Mouse (Mus musculus) intestine, embryonic 16.5 days (tissue): Measurements from ENCODE around the gene Psmb9. TPM values are rescaled to one million over a fixed set of nuclear protein-coding genes. Genes with fewer than 3 reads are reported as not detected.
"Not testable (repeated sequence)": the region's sequence is repeated elsewhere in the genome, so short reads cannot be mapped to it uniquely, and the experiment has no call there.

ENCODE experiments used
- ATAC-seq: fragments of 200-750 bp; cut with Nextera tagmentation; 2 replicates; pipeline ENCODE4 v1.8.0; 2017; ENCODE audit warnings: moderate TSS enrichment, moderate library complexity
- H3K27ac ChIP-seq: fragments of 300-500 bp; sonication (generic); 2 replicates; pipeline ENCODE4 v1.5.1; 2014; ENCODE audit warnings: mild to moderate bottlenecking, low read length
- H3K27me3 ChIP-seq: fragments of 300-500 bp; sonication (generic); replicated peaks from 2 replicates; pipeline ENCODE4 v1.6.1; 2014; ENCODE audit warnings: low read length, control low read depth, mixed read lengths; ENCODE audit not compliant: control insufficient read depth, insufficient read depth
- H3K36me3 ChIP-seq: fragments of 300-500 bp; sonication (generic); 2 replicates; pipeline ENCODE4 v1.6.1; 2014; ENCODE audit warnings: low read length, control low read depth; ENCODE audit not compliant: control insufficient read depth, insufficient read depth
- H3K4me1 ChIP-seq: fragments of 300-500 bp; sonication (generic); 2 replicates; pipeline ENCODE4 v1.6.1; 2014; ENCODE audit warnings: low read length, control low read depth, mixed read lengths; ENCODE audit not compliant: control insufficient read depth, insufficient read depth
- H3K4me2 ChIP-seq: fragments of 300-500 bp; sonication (generic); 2 replicates; pipeline ENCODE4 v1.6.1; 2014; ENCODE audit warnings: low read depth, low read length, control low read depth
- H3K4me3 ChIP-seq: fragments of 300-500 bp; sonication (generic); 2 replicates; pipeline ENCODE4 v1.5.1; 2014; ENCODE audit warnings: mild to moderate bottlenecking, low read length
- H3K9ac ChIP-seq: fragments of 300-500 bp; sonication (generic); 2 replicates; pipeline ENCODE4 v1.6.1; 2014; ENCODE audit warnings: low read depth, low read length
- H3K9me3 ChIP-seq: fragments of 300-500 bp; sonication (generic); 2 replicates; pipeline ENCODE4 v1.6.1; 2016; ENCODE audit warnings: low read length, control low read depth; ENCODE audit not compliant: control insufficient read depth
- WGBS: fragments of 180-500 bp; shearing (Covaris S2); extraction: QIAGEN DNeasy Blood & Tissue Kit; methylation state at CpG from one replicate; pipeline ENCODE4 v1.1.7; 2014; 5-methylcytosine and 5-hydroxymethylcytosine counted together
- polyA plus RNA-seq: library from polyadenylated mRNA; unstranded; fragments of >200 nt; fragmentation: Nextera tagmentation; extraction: Ambion mirVana; gene quantifications from 2 replicates; pipeline ENCODE4 v1.2.1, GENCODE M21; 2015

The Psmb9 gene
- polyA plus RNA-seq = 13.4 and 15.3 TPM in 2 replicates

DNA sequence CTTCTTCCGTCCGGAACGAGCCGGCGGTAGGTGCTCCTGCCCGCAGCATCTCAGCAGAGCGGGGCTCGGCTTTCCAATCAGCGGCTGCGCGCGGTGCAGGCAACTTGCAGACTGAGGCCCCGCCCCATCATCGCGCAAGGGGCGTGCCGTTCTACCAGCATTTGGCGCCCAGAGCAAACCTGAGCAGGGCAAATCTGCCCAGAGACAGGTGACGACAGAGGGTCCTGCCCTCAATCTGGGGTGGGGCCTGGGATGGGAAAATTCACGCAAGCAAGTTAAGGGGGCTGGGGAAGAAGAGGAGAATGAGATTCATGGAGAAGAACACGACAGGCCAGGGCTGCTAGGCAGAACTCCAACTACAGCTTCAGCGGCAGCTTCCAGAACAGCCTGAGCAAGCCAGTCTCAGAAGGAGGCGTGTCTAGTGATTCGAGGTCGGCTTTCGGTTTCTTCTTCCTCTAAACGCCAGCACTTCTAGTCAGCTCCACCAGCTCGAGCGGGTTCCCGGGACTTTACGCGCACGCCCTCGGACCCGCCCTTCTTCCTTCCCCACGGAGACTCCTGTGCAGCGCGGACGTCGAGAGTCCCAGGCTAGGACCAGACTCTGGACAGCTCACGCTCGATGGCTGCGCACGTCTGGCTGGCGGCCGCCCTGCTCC is at the start of gene Psmb9, which contains the start of gene Tap1:
Gene Psmb9, minus strand, starts transcription at position 504 of the 656 bp plus-strand sequence.
Gene Tap1, plus strand, starts transcription at position 293 of the 656 bp plus-strand sequence.
- Histone ChIP-seq H3K27me3 (no peaks in the 10 kb centered on the region; the same call in 1 of the 2 replicates), H3K4me2 (peak within 1 kb of the TSS; percentile 97), H3K36me3 (no peaks in the 10 kb centered on the region), H3K27ac (peak within 1 kb of the TSS; percentile 78), H3K4me3 (peak within 1 kb of the TSS; percentile 62), H3K4me1 (peaks cover 13% of the 10 kb centered on the region), H3K9ac (peak within 1 kb of the TSS; percentile 78), H3K9me3 (no peaks in the 10 kb centered on the region)
- ATAC-seq = peak; percentile 98
- under 1% methylated on average over 46 of the region's 46 CpGs for WGBS

DNA sequence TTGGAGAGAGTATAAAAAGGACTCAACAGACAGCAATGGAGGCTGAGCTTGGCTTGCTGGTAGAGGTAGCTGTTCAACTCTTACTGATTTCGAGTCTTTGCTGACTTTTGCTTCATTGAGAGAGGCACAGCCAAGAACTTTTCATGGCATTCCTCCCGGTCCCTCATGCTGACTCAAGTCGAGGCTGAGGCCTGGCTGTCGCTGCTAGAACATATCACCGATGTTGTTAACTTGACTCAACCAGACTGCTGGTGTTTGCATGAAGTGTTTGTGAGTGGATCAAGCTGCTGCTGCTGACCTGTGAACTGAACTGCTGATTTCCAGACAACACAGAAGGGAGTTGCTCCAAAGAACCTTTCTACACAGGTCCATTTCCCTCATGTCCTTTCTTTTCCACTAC is 49.1 kb upstream of the Psmb9 start:
- ATAC-seq = no peak
- Histone ChIP-seq H3K27ac (no peak overlapping the region), H3K9me3 (peaks cover 1% of the 10 kb centered on the region; the same call in 1 of the 2 replicates), H3K4me2 (no peak overlapping the region), H3K36me3 (no peaks in the 10 kb centered on the region), H3K27me3 (no peaks in the 10 kb centered on the region), H3K4me3 (no peak overlapping the region), H3K4me1 (no peaks in the 10 kb centered on the region), H3K9ac (no peak overlapping the region)
- WGBS = 78% methylated on average over 5 of the region's 5 CpGs

GRCm38 (mm10) chr17:34234926-34235325 is 47.4 kb upstream of the Psmb9 start:
- Histone ChIP-seq H3K27ac (no peak overlapping the region), H3K4me1 (no peaks in the 10 kb centered on the region), H3K4me3 (no peak overlapping the region), H3K9me3 (no peaks in the 10 kb centered on the region), H3K36me3 (no peaks in the 10 kb centered on the region), H3K27me3 (no peaks in the 10 kb centered on the region), H3K4me2 (no peak overlapping the region), H3K9ac (no peak overlapping the region)
- WGBS = 42% methylated on average over 9 of the region's 9 CpGs
- ATAC-seq = 0 out of 2 replicates have a peak, but pooled peaks have one; percentile 52

GRCm38 (mm10) chr17:34232021-34232420 is 44.5 kb upstream of the Psmb9 start:
- H3K9ac ChIP-seq, H3K4me1 ChIP-seq, H3K4me3 ChIP-seq, H3K36me3 ChIP-seq, H3K4me2 ChIP-seq, H3K9me3 ChIP-seq, H3K27me3 ChIP-seq, ATAC-seq, H3K27ac ChIP-seq: not testable (repeated sequence)
- 97% methylated on average over 5 of the region's 7 CpGs for WGBS

GRCm38 (mm10) chr17:34230971-34231370 is 43.4 kb upstream of the Psmb9 start:
- ATAC-seq, H3K36me3 ChIP-seq, H3K9ac ChIP-seq, H3K4me2 ChIP-seq, H3K4me3 ChIP-seq, H3K27ac ChIP-seq, H3K27me3 ChIP-seq, H3K4me1 ChIP-seq, H3K9me3 ChIP-seq: not testable (repeated sequence)
- WGBS = 94% methylated on average over 6 of the region's 9 CpGs

DNA sequence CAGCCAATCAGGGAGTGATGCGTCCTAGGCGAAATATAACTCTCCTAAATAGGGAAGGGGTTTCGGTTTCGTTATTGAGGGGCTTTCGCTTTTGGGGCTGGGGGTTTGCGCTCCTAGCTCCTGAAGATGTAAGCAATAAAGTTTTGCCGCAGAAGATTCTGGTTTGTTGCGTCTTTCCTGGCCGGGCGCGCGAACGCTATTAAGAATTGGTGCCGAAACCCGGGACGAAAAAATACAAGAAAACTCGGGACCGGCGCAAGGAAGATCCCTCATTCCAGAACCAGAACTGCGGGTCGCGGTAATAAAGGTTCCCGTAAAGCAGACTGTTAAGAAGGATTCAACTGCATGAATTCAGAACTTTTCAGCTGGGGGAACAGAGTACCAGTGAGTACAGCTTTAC is 38.3 kb upstream of the Psmb9 start:
- H3K4me1 ChIP-seq, H3K36me3 ChIP-seq, H3K4me2 ChIP-seq, H3K27ac ChIP-seq, H3K4me3 ChIP-seq, H3K9ac ChIP-seq, ATAC-seq, H3K27me3 ChIP-seq, H3K9me3 ChIP-seq: not testable (repeated sequence)
- 97% methylated on average over 13 of the region's 23 CpGs for WGBS

DNA sequence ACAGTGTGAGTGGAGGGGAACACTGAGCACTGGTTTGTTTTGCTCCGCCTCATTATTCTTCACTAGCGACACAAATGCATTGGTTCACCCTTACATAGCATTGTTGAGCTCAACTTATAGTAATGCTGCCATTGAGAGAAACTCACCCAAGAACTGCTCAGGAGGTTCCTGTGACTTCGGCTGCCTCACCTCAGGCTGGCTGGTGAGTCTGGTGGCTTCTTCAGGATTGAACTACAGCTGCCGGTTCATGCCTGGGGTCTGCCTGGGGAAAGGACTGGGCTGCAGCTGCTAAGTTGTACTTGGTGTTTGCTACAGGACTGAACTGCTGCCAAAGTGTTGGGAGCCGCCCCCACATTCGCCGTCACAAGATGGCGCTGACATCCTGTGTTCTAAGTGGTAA is 37.9 kb upstream of the Psmb9 start:
- WGBS = 93% methylated on average over 8 of the region's 8 CpGs
- Histone ChIP-seq H3K27me3 (no peaks in the 10 kb centered on the region), H3K9me3 (peaks cover 4% of the 10 kb centered on the region; the same call in 1 of the 2 replicates), H3K9ac (no peak overlapping the region), H3K4me1 (no peaks in the 10 kb centered on the region), H3K4me3 (no peak overlapping the region), H3K36me3 (no peaks in the 10 kb centered on the region), H3K4me2 (no peak overlapping the region), H3K27ac (no peak overlapping the region)
- no peak for ATAC-seq

DNA sequence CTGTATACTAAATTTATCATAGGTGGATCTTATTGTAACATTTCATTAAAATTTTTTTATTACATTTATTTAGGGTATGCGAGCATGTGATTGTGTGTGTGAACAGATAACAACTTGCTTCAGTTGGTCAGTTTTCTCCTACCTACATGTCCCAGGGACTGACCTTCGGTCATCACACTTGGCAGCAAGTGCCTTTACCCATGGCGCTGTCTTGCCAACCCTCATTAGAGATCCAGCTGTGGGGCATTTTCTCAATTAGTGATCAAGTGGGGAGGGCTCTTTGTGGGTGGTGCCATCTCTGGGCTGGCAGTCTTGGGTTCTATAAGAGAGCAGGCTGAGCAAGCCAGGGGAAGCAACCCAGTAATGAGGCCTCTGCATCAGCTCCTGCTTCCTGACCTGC is 37.3 kb upstream of the Psmb9 start:
- no peak overlapping the region for H3K27ac ChIP-seq
- 93% methylated on average over 3 of the region's 3 CpGs for WGBS
- H3K9ac ChIP-seq = no peak overlapping the region
- H3K36me3 ChIP-seq = no peaks in the 10 kb centered on the region
- H3K9me3 ChIP-seq = peaks cover 4% of the 10 kb centered on the region; the same call in 1 of the 2 replicates
- H3K27me3 ChIP-seq = no peaks in the 10 kb centered on the region
- ATAC-seq = no peak
- H3K4me2 ChIP-seq = no peak overlapping the region
- H3K4me3 ChIP-seq = no peak overlapping the region
- H3K4me1 ChIP-seq = no peaks in the 10 kb centered on the region

DNA sequence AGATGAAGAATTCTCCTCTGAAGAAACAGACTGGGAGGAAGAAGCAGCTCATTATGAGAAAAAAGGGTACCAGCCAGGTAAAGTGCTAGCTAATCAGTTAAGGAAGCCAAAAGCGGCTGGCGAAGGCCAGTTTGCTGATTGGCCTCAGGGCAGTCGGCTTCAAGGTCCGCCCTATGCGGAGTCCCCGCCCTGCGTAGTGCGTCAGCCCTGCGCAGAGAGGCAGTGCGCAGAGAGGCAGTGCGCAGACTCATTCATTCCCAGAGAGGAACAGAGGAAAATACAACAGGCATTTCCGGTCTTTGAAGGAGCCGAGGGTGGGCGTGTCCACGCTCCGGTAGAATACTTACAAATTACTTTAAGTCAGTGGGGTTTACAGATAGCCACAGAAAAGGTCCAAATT is 32.8 kb upstream of the Psmb9 start:
- not testable (repeated sequence) for H3K4me2 ChIP-seq, H3K36me3 ChIP-seq, H3K9ac ChIP-seq, H3K4me3 ChIP-seq, H3K27me3 ChIP-seq, ATAC-seq, H3K4me1 ChIP-seq, H3K9me3 ChIP-seq, H3K27ac ChIP-seq
- 93% methylated on average over 4 of the region's 16 CpGs for WGBS

DNA sequence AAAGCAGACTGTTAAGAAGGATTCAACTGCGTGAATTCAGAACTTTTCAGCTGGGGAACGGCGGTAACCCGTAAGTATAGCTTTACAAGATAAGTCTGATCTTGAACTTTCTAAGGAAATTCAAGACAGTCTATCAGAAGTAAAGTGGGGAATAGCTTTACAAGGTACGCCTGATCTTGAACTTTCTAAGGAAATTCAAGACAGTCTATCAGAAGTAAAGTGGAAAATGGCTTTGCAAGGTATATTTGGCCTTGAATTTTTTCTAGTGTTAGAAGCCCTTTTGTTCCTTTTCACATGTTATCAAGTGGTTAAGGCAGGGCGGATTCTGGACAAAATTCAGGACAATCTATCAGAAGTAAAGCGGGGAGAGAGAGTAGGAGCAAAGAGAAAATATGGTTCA is 32.2 kb upstream of the Psmb9 start:
- ATAC-seq, H3K36me3 ChIP-seq, H3K4me1 ChIP-seq, H3K4me2 ChIP-seq, H3K9ac ChIP-seq, H3K4me3 ChIP-seq, H3K27me3 ChIP-seq, H3K9me3 ChIP-seq, H3K27ac ChIP-seq: not testable (repeated sequence)
- 98% methylated on average over 3 of the region's 7 CpGs for WGBS
